Mouse (Mus musculus) CH12F3 (cell line): ENCODE data around the gene Sox13.

ENCODE experiments used
- in situ Hi-C: fragments of 300-500 bp; cut with MboI; formaldehyde crosslinking; loops from 2 replicates; pipeline ENCODE4 v1.14.3; 2020; ENCODE audit warnings: low sequenced_read_pairs

The Sox13 gene

DNA sequence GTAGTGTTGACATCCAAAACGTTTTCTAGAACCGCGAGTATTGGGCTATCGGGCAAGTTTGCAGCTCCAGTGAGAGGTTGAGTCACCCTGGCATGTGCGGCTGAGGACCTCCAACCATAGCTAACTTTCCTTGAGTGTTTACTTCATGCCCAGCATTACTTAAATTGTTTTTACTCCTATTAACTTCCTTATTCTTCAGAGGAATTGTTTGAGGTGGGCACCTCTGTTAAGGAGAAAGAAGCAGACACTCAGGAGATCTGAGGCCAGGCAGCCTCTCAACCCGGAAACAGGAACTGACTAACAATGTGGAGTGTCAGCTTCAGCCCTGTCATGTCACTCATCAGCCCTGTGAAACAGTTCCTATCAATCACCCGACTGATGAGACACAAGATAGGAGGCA, 17.6 kb downstream of the Sox13 start:
- in situ Hi-C loops, result no loop called here

DNA sequence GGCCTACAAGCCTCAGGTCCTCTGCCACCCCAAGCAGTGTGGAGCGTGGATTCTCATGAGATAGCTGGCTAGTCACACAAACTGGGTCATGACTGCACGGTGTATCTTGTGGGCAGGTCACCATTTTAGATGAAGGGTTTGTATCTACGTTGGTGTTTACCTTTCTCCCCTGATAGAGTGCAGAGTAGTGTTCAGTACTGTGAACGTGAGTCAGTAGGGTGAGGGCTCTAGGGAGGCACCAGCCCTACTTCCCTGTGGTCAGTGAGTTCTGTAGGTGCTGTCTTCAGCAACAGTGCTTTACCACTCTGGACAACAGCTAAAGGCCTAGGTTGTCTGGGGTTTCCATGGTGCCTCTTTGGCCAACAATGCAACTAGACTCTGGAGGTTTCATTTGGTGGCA, 20.2 kb downstream of the Sox13 start:
- in situ Hi-C loops, result no loop called here

DNA sequence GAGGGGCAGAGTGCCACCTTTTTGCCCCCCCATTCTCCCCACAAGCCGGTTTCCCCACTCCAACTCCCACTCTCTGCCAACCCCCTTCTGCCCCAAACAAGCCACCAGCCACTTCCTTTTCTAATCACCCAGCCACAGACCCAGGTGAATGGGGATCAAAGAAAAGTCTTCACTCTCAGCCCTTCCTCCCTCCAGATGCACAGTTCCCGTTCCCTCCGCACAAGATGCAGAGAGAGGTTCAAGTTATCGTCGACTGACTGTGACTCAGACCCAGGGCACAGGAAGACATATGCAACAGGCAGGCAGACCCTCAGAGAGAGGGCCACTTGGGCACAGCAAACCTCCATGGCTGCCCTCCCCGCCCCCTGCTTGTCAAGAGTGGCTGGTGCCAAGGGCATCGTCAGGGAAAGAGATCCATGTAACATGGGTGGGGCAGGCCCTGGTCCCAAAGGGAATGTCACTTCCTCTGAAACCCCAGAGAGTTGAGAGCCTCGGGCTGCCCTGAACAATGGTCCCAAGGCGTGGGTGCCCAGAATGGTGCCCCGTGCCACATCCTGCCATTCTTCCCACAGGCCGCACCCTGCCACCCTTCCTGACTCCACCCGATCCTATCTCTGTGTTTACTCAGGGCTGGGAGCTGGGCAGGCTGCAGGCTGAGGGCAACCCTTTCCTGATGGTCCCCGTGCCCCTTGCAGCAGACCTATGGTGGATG, 24.0 kb downstream of the Sox13 start:
- in situ Hi-C loops, result no loop called here

DNA sequence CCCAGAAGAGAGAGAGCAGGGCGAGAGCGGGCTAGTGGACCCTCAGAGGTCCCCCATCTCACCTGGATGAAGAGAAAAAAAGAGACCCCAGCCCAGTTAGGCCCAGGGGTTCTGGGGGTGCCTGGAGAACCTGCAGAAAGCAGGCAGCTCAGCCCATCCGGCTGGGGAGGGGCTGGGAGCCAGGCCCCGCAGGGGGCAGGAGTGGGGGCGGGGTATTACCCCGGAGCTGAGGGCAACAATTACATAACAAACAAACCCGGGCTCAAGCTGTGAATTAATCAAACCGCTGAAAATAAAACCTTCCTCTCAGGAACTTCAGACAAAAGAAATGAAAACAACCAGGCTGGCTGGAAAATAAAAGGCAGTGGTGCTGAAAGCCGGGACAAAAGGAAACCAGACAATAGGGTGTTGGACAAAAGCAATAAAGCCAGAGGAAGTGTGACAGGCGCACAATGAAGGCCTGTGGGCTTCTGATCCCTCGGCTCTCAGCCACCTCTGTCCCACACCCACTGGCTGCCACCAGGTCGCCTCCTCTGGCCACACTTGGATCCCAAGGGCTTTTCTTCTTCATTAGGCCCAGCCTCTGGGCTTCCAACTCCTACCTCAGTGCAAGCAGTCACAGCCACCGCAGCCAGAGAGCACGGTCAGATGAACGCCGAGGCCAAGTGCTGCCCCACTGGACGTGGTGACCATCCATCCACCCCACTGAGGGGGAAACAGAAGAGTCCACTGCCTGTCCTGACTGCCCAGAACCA, 26.5 kb downstream of the Sox13 start:
- in situ Hi-C loops, result no loop called here

DNA sequence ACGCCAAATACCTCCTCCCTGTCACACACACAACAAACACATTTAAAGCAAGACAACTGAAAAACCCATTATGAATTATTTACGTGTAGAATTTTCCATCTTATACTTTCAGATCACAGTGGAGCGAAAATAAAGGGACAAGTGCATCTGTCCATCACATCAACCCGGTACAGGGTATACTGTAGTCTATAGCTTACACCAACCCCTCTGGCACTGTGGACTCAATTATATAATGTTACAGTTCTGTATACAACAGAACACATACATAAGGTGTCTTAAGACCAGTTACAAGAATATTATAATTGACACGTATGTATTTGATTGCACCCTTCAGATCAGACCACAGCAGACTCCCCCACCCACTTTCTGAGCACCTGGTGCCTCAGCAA, 27.1 kb downstream of the Sox13 start:
- in situ Hi-C loops, result no loop called here

DNA sequence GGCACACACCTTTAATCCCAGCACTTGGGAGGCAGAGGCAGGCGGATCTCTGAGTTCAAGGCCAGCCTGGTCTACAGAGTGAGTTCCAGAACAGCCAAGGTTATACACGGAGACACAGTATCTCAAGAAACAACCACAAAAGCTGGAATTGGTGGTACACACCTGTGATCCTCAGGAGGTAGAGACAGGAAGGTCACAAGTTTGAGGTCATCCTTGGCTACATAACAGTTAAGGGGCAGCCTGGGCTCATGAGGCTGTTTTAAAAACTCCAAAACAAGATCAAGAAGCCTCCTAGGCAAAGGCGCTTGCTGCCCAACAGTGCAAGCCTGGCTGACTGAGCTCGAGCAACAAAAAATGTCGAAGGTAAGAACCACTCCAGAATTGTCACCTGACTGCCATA, 27.5 kb downstream of the Sox13 start:
- in situ Hi-C loops, result no loop called here

DNA sequence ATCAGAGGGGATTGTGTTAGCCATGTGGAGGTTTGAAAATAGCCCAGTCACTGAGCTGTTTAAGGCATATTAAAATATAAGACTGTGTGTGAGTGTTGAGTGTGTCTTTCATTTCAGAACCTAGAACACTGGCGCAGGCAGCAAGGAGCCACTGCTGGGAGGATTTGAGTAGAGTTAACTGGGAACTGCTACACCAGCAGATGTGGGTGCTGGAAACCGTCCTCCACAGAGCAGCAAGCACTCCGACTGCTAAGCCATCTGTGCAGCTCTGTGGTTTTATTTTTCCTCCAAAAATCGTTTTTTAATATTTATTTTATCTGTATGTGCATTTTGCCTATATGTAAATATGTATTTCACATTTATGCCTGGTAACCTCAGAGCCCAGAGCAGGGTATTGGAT, 29.5 kb downstream of the Sox13 start:
- in situ Hi-C loops, result no loop called here

DNA sequence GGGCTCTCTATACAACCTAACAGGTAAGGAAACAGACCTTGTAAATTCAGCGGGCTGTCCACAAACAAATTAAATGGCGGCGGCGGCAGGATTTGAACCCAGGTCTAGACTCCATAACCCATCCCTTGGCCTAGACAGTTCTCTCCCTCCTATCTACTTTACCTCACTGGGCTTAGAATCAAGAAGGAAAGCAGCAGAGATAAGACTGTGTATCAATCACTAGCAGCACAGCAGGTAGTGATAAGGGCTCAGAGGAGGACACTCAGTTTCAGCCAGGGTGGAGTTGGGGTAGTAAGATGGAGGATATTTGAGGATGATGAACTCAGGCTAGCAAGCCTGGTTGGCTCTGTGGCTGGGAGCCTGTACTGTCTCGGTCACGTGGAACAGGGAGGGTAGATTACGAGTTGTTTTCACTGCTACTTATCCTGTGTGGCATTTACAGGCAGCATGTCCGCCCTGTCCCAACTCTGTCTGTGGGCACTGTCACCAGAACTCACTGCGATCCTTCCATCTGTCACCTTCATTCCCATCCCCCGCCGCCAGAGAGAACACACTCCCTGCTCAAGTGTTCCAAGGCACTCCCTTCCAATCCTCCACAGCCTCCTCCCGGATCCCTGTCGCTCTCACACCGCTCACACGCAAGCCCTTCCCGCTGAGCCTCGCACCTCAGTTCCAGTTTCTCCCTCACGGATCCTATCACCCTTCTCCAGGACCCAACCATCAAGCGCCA, 36.5 kb downstream of the Sox13 start:
- in situ Hi-C loops, result loop anchor here (10.0 kb wide), 1 partner anchor 217 kb away; no protein-coding TSS in a partner anchor

DNA sequence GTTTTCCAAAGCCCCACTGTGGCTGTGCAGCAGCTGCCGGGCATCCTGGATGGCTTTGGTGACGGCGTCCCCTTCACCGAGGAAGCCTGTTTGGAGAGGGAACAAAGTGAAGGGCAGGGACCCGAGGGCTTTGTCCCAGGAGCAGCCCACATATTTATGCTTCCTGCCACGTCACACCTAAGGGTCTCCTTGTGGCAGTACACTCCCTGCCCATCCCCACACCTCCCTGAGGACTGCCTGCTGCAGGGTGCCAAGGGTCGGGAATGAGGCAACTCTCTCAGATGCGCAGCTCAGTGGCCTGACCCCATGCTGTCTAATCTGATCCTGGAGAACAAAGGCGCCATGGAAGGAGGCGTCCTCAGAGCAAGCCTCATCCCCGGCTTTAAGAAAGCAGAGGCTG, 38.0 kb downstream of the Sox13 start:
- in situ Hi-C loops, result loop anchor here (10.0 kb wide), 1 partner anchor 219 kb away; no protein-coding TSS in a partner anchor

DNA sequence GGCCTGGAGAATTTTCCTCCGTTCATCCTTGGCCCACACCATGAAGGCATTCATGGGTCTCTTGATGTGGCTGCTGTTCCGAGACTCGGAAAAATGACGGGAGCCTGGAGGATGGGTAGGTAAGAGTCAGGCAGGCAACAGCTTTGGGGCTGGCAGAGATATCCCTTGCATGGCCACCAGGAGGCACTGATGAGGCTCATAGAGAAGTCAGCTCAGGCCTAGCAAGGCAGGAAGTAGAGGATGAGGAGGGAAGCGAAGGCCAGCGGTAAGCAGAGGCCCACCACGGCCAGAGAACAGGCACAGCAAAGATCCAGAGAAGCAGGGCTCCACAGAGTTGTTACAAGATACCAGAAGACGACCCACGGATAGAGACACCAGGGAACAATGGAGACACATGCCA, 38.7 kb downstream of the Sox13 start:
- in situ Hi-C loops, result loop anchor here (10.0 kb wide), 1 partner anchor 219 kb away; no protein-coding TSS in a partner anchor

DNA sequence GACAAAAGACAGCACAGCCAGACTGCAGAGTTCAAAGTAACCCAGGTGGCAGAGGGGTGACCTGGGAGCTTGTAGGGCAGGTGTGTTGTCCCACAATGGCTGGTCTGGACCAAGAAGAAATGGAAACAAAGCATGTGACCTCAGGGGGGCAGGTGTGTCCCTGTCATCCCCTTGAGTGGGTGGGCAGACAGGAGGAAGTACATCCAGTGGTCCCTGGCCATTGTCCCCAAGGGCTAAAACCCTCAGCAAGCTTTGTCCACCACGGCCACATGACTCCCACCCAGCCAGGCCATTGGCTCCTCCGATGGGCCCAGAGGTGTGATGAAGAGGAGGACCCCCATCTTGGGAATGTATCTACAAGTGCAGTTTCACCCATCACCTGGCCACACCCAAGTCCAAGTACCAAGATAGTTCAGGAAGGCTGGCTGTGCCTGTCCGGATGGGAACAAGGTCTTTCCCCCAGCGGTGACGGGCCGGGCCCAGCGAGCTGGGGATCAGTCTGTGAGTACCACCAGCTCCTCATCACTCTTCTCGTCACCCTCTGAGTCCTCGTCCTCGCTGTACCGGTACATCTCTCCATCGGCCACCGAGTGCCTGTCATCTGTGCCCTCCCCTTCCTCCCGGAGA, 40.9 kb downstream of the Sox13 start:
- in situ Hi-C loops, result loop anchor here (10.0 kb wide), 1 partner anchor 222 kb away; no protein-coding TSS in a partner anchor

DNA sequence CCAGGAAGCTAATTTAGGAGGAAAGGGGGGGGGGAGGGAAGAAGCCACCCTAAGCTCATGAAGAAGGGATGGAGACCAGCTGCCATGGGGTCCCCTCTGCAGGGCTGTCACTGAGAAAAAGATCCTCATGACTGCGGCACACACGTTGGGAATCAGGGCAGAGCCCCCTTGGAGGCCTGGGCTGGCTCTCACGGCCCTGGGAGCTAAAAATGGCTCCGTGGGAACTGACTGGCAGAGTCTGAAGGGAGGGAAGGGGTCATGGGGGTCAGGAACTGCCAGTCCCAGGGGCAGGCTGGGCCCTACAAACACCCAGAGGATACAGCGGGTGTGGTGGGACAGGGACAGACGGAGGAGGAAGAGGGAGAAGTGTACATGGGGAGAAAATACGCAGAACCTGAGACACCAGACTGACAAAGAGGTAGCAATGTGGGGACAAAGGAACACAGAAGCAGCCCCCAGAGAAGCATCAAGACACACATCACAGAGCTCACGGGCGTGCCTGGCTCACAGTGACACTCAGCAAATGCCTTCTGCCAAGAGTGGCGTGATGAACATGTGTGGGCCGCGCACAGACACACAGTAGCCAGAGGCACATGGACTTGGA, 41.5 kb downstream of the Sox13 start:
- in situ Hi-C loops, result loop anchor here (10.0 kb wide), 1 partner anchor 222 kb away; no protein-coding TSS in a partner anchor

DNA sequence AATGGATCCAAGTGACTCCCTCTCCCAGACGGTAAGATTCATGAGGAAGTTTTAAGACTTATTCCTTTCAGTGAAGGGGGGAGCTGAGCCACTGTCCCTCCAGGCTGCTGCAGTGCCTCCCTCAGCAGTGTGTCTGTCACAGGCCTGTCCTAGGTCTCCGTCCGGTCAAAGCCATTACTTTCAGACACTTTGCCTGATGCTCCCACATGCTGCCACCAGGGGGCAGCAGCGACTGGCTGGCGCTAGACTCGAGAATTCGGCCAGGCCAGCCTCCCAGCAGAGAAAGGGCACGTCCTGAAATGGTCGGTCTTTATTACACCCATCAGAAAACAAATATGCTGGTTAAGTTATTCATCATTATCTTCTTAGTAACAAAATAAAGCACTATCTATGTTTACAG, 42.2 kb downstream of the Sox13 start:
- in situ Hi-C loops, result loop anchor here (10.0 kb wide), 1 partner anchor 223 kb away; no protein-coding TSS in a partner anchor

DNA sequence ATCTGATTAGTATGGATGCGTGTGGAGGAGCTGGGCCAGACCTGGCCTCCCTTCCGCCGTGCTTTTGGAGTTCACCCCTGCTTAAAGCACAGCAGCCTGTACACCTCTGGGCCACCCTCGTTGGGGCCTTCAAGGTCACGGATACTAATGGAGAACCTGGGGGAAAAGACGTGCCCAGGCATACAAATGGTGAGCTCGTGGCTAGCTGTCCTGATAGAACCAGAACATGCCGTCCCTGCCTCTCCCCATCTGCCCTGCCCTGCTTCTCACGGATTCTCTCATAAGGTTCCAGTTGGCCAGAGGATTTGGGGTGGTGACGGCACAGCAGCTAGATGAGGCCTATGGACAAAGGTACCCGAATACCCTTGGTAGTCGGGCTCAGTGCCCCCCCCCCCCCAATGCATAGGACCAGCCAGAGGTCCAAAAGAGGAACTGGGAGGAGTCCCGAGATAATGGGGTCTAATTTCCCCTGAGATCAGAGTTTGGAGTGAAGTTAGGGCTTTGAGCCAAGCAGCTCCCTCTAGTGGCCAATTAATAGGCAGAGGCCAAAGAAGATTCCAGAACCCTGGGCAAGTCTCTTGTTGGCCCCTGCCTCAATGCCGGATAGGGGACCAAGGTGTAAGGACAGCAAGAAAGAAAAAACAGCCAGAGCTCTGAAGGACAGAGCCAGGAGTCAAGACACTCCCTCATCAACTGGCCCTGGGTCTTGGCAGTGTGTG, 43.7 kb downstream of the Sox13 start:
- in situ Hi-C loops, result loop anchor here (10.0 kb wide), 1 partner anchor 224 kb away; no protein-coding TSS in a partner anchor

DNA sequence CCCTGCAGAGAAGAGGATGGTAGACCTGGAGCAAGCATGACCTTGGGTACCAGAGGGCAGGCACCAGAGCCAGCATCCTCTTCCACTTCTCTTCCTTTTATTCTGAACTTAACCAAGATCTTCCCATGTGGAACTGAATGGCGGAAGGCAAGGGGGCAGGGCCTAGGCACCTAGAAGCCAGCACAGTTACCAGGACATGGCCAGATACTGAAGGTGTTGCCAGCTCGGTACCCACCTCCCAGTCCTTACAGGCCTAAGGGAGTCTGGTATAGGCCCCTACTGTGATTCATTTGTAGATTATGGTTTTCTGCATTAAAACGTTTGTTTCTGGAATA, 44.2 kb downstream of the Sox13 start:
- in situ Hi-C loops, result loop anchor here (10.0 kb wide), 1 partner anchor 225 kb away; no protein-coding TSS in a partner anchor

DNA sequence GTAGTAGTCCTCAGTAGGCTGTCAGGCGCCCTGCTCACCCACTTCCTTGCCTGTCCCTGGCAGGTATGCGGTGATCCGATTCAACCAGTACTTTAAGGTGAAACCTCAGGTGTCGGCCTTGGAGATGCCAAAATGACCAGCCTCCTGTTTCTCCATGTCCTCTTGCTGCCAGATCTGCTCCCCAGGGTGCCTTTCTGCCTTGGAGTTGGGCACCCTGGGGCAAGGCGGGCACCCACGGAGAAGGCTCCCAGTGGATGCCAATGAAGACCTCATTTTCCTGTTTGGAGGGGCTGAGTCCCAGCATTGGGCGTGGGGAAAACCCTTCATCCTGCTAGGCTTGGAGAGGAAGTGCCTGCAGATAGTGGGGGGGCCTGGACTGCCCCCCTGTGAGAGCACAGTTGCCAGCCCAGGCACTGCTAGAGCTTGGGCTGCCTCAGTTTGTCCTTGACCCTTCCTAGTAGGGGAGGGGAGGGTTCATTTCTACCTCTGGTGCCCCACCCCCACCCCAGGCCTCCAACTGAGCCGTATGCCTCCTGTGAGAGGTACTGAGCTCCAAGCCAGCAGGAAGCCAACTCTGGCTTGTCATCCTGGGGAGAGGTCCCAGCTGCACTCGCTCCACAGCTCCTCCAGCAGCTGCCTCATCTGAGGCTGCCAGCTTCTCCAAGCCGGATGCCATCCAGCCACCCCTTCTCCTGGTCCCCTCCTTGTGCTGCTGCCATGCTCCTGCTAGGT, 44.8 kb downstream of the Sox13 start:
- in situ Hi-C loops, result no loop called here

DNA sequence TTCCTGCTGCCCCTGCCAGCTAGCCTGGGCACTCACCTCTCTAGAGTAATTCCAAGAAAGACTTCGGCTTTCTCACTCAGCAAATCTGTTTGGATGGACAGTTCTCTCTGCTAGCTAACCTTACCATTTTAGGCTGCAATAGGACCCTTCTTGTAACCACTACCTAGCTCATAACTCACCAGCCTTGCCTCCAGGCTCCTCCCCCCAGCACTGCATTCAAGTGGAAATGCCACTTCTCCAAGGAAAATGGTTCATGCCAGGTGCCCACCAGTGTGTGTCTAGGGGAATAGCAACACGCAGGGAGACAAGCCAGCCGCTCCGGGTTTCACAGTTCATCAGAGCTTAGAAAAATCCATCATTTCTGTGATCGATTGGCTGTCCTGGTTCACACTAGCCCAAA, 46.6 kb downstream of the Sox13 start:
- in situ Hi-C loops, result no loop called here

DNA sequence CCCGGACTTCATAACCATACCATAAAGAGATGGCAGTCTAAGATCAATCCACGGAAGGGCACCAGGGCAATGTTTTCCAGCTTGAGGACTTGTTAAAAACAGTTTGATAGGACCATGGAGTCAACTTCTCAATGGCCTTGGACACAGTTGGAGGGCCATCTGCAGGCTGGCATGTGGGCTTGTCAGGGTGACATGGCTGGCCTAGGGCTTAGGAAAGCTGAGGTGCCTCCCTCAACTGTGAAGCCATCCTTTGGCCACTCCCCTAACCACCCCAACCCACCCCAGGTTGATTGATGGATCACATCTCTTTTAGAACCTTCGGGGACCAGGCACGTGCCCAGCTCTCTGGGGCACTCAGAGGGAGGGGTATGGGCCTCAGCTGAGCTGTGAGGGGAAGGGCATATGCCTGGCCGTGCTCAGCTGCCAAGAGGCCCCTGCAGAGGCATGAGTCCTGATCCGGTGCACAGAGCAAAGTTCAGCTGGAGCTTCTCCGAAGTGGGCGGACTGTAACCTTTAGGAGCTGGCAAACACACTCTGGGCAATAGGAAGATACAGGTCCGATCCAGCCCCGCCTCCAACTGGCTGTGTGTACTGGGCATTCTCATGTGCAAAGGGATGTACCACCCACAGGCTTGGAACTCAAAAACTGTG, 48.4 kb downstream of the Sox13 start:
- in situ Hi-C loops, result no loop called here

DNA sequence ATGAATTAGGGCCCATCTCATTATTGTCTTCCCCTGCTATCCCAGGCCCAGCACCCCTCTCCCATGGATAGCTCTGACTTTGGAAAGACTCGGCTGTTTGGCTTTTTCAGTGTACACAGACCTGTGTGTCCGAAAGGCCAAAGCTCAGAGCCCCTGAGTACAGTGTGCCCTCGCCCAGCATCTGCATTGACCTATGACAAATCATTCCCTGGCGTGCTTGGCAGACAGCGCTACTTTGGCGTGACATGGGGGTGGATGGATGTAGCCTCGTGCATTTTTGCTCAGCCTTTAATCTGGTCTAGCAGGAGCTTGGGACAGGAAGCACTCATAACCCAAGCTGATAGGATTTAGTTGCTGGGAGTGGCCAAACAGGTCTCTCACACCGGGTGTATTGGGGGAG, 52.1 kb downstream of the Sox13 start:
- in situ Hi-C loops, result no loop called here
